Mouse (Mus musculus): ENCODE results near the gene Far2. TPM values are rescaled to one million over a fixed set of nuclear protein-coding genes. Genes with fewer than 3 reads are reported as not detected.
"Not testable (repeated sequence)": the region's sequence is repeated elsewhere in the genome, so short reads cannot be mapped to it uniquely, and the experiment has no call there.

Gene Far2
- polyA plus RNA-seq, 1 experiment from 2014 or later: 4.5 TPM

GRCm38 (mm10) chr6:148126851-148127250 is 79.8 kb downstream of the Far2 start:
- H3K27ac ChIP-seq; H3K9me3 ChIP-seq; H3K27me3 ChIP-seq (replicated peaks); H3K36me3 ChIP-seq; H3K4me3 ChIP-seq (replicated peaks); H3K9ac ChIP-seq; ATAC-seq (ENCODE audit: insufficient read depth, low FRiP score, low read depth); H3K4me2 ChIP-seq; H3K4me1 ChIP-seq: not testable (repeated sequence)
- WGBS: 37% methylated on average over 10 of the region's 10 CpGs

GRCm38 (mm10) chr6:148132314-148132713 is 85.3 kb downstream of the Far2 start:
- H3K27me3 ChIP-seq (replicated peaks): no peaks in the 10 kb centered on the region
- no peak for ATAC-seq (ENCODE audit: insufficient read depth, low FRiP score, low read depth)
- no peaks in the 10 kb centered on the region for H3K4me1 ChIP-seq
- H3K9ac ChIP-seq: no peak overlapping the region
- H3K4me3 ChIP-seq (replicated peaks): no peak overlapping the region
- 70% methylated on average over 10 of the region's 10 CpGs for WGBS
- H3K36me3 ChIP-seq: no peaks in the 10 kb centered on the region
- no peaks in the 10 kb centered on the region for H3K9me3 ChIP-seq
- H3K27ac ChIP-seq: no peak overlapping the region
- H3K4me2 ChIP-seq: no peak overlapping the region

DNA sequence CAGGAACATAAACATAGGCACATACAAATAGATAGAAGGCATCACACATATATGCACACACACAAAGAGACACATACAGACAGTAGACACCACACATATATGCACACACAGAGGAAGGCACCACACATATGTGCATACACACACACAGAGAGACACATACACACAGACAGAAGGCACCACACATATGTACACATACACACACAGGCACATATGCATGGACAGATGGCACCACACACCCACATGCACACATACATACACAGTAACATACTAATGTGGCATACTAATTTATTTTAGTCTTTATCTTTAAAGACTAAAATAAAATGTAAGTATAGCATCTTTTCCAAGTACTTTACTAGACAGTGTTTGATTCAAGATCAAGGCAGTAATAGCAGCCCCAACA is 86.5 kb downstream of the Far2 start:
- Histone ChIP-seq H3K9me3 (no peaks in the 10 kb centered on the region), H3K4me3 (replicated peaks) (no peak overlapping the region), H3K36me3 (no peaks in the 10 kb centered on the region), H3K27ac (no peak overlapping the region), H3K9ac (no peak overlapping the region), H3K4me2 (no peak overlapping the region), H3K27me3 (replicated peaks) (no peaks in the 10 kb centered on the region), H3K4me1 (no peaks in the 10 kb centered on the region)
- ATAC-seq (ENCODE audit: insufficient read depth, low FRiP score, low read depth): no peak

- ATAC-seq (ENCODE audit: insufficient read depth, low FRiP score, low read depth): peak; percentile 56; the same call in 1 of the 2 replicates
- Histone ChIP-seq H3K4me1 (no peaks in the 10 kb centered on the region), H3K27me3 (replicated peaks) (no peaks in the 10 kb centered on the region), H3K4me3 (replicated peaks) (no peak overlapping the region), H3K4me2 (no peak overlapping the region), H3K9me3 (no peaks in the 10 kb centered on the region), H3K27ac (no peak overlapping the region), H3K36me3 (no peaks in the 10 kb centered on the region), H3K9ac (no peak overlapping the region)
- WGBS: 29% methylated on average over 9 of the region's 9 CpGs
Measured at GRCm38 (mm10) chr6:148135769-148136382, 88.8 kb downstream of the Far2 start.

GRCm38 (mm10) chr6:148139288-148139995 is 92.4 kb downstream of the Far2 start:
- H3K27me3 ChIP-seq (replicated peaks): no peaks in the 10 kb centered on the region
- no peak overlapping the region for H3K4me2 ChIP-seq
- no peak overlapping the region for H3K4me3 ChIP-seq (replicated peaks)
- H3K36me3 ChIP-seq: no peaks in the 10 kb centered on the region
- H3K9me3 ChIP-seq: no peaks in the 10 kb centered on the region
- no peaks in the 10 kb centered on the region for H3K4me1 ChIP-seq
- H3K9ac ChIP-seq: no peak overlapping the region
- no peak overlapping the region for H3K27ac ChIP-seq
- no peak for ATAC-seq (ENCODE audit: insufficient read depth, low FRiP score, low read depth)
- WGBS: 78% methylated on average over 6 of the region's 6 CpGs

- H3K9me3 ChIP-seq: no peaks in the 10 kb centered on the region
- no peak for ATAC-seq (ENCODE audit: insufficient read depth, low FRiP score, low read depth)
- no peak overlapping the region for H3K27ac ChIP-seq
- H3K4me1 ChIP-seq: no peaks in the 10 kb centered on the region
- H3K36me3 ChIP-seq: no peaks in the 10 kb centered on the region
- H3K4me3 ChIP-seq (replicated peaks): no peak overlapping the region
- WGBS: 81% methylated on average over 5 of the region's 5 CpGs
- H3K27me3 ChIP-seq (replicated peaks): no peaks in the 10 kb centered on the region
- H3K9ac ChIP-seq: no peak overlapping the region
- H3K4me2 ChIP-seq: no peak overlapping the region
Measured at GRCm38 (mm10) chr6:148141874-148142273, 94.8 kb downstream of the Far2 start.

- Histone ChIP-seq H3K27me3 (replicated peaks) (no peaks in the 10 kb centered on the region), H3K4me1 (no peaks in the 10 kb centered on the region), H3K9ac (no peak overlapping the region), H3K4me3 (replicated peaks) (no peak overlapping the region), H3K27ac (no peak overlapping the region), H3K36me3 (no peaks in the 10 kb centered on the region), H3K4me2 (no peak overlapping the region), H3K9me3 (no peaks in the 10 kb centered on the region)
- 78% methylated on average over 1 of the region's 1 CpGs for WGBS
- no peak for ATAC-seq (ENCODE audit: insufficient read depth, low FRiP score, low read depth)
Measured at GRCm38 (mm10) chr6:148142421-148142820, 95.4 kb downstream of the Far2 start.

- H3K4me2 ChIP-seq; H3K4me3 ChIP-seq (replicated peaks); H3K27me3 ChIP-seq (replicated peaks); H3K27ac ChIP-seq; H3K36me3 ChIP-seq; ATAC-seq (ENCODE audit: insufficient read depth, low FRiP score, low read depth); H3K9ac ChIP-seq; H3K4me1 ChIP-seq; H3K9me3 ChIP-seq: not testable (repeated sequence)
- WGBS: 55% methylated on average over 4 of the region's 4 CpGs
Measured at GRCm38 (mm10) chr6:148152305-148152704, 105.2 kb downstream of the Far2 start.

DNA sequence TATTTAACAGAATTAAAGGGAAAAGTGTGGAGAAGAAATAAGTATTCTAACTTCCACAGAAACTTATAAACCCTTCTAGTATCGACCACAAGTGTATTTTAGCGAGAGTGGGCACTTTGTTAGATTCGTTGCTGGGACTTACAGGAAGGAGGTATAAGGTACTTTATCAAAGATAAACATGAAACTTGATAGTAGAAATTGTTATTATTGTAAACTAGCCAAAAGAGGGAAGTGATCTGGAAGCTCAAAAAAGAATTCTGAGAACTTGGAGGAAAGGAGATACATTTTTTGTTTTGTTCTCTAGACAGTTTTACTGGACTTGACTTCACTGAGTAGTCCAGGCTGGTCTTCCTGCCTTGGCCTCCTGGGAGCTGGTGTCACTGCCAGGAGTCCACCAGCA is 125.8 kb downstream of the Far2 start:
- Histone ChIP-seq H3K9ac (no peak overlapping the region), H3K9me3 (no peaks in the 10 kb centered on the region), H3K27me3 (replicated peaks) (no peaks in the 10 kb centered on the region), H3K27ac (no peak overlapping the region), H3K4me1 (no peaks in the 10 kb centered on the region), H3K36me3 (no peaks in the 10 kb centered on the region), H3K4me3 (replicated peaks) (no peak overlapping the region), H3K4me2 (no peak overlapping the region)
- ATAC-seq (ENCODE audit: insufficient read depth, low FRiP score, low read depth): no peak
- 49% methylated on average over 3 of the region's 3 CpGs for WGBS

DNA sequence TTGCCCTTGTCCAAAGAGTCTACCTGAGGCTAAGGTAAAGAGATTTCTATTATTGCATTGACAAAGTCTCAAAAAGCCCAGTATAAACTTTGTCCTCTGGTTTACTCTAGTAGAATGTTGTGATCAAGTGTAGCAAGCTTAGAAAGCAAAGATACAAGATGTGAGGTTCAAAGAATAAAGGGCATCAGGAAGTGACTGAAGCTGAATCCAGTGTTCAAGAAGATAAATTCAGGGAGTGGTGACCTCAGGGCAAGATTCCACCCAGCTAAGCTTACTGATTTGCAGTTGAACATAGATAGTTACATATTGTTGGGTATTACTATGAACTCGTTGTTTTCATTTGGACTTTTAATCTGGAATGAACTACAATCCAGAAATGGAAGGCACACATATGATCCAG is 138.6 kb downstream of the Far2 start:
- Histone ChIP-seq H3K9ac (no peak overlapping the region), H3K36me3 (peaks cover 33% of the 10 kb centered on the region), H3K9me3 (no peaks in the 10 kb centered on the region), H3K4me2 (no peak overlapping the region), H3K4me1 (no peaks in the 10 kb centered on the region), H3K4me3 (replicated peaks) (no peak overlapping the region), H3K27me3 (replicated peaks) (no peaks in the 10 kb centered on the region), H3K27ac (no peak overlapping the region)
- 91% methylated on average over 1 of the region's 1 CpGs for WGBS
- ATAC-seq (ENCODE audit: insufficient read depth, low FRiP score, low read depth): no peak

DNA sequence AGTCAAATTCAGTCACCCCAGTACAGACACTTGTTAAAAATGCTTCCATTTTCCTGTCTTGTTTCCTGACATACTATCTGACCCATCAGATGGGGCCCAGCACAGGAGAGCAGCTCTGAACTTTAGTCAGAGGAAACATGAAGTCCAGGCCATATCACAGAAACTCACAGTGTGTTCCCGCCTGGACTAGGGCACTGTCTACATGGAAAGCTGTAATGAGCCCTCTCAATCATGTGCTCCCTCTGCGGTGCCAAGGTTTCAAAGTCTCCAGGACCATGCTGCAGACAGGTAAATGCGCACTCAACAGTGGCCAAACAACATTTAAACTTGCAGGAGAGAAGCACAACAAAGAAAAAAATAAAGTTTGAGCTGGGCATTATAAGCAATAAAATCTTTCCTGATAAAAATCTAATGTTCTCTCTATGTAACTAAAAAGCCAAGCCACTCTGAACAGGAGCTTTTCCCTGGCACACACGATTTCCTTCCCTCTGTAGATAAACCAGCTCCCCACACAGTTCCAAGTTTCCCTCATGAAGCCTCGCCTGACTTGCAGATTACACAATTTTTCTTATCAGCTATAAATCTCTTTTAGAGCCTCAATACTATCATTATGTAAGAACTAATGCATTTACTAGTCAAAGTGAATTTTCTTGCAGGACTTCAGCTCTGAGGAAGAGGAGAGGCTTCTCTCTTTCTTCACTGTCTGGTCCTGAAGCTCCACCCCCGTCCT is 147.1 kb downstream of the Far2 start:
- H3K27ac ChIP-seq: no peak overlapping the region
- ATAC-seq (ENCODE audit: insufficient read depth, low FRiP score, low read depth): no peak

GRCm38 (mm10) chr6:148199177-148199576 is 152.1 kb downstream of the Far2 start:
- Histone ChIP-seq H3K4me2 (no peak overlapping the region), H3K36me3 (peaks cover 20% of the 10 kb centered on the region), H3K9me3 (no peaks in the 10 kb centered on the region), H3K27ac (no peak overlapping the region), H3K4me3 (replicated peaks) (no peak overlapping the region), H3K4me1 (no peaks in the 10 kb centered on the region), H3K9ac (no peak overlapping the region), H3K27me3 (replicated peaks) (no peaks in the 10 kb centered on the region)
- ATAC-seq (ENCODE audit: insufficient read depth, low FRiP score, low read depth): peak; percentile 88
- WGBS: 54% methylated on average over 2 of the region's 2 CpGs

More for the DNA sequence above, 147.1 kb downstream of the Far2 start:
- H3K27me3 ChIP-seq (replicated peaks): no peaks in the 10 kb centered on the region
- H3K9me3 ChIP-seq: no peaks in the 10 kb centered on the region
- 82% methylated on average over 6 of the region's 6 CpGs for WGBS
- no peaks in the 10 kb centered on the region for H3K4me1 ChIP-seq
- H3K36me3 ChIP-seq: peaks cover 16% of the 10 kb centered on the region
- no peak overlapping the region for H3K9ac ChIP-seq
- no peak overlapping the region for H3K4me2 ChIP-seq
- H3K4me3 ChIP-seq (replicated peaks): no peak overlapping the region

Measured in stomach, embryonic 15.5 days (tissue).